Mouse (Mus musculus): Measurements from ENCODE around the gene Cer1. TPM values are rescaled to one million over a fixed set of nuclear protein-coding genes. Genes with fewer than 3 reads are reported as not detected.

Gene Cer1
- polyA plus RNA-seq, 1 experiment from 2014 or later, result 0.25 TPM

- WGBS, result 78% methylated on average over 5 of the region's 5 CpGs
- Histone ChIP-seq H3K36me3 (ENCODE audit: control insufficient read depth, insufficient read depth, low read length) (no peaks in the 10 kb centered on the region), H3K27me3 (ENCODE audit: control insufficient read depth, insufficient read depth, low read length) (no peaks in the 10 kb centered on the region), H3K9me3 (replicated peaks; ENCODE audit: control insufficient read depth, low read length) (no peaks in the 10 kb centered on the region; the same call in 1 of the 2 replicates), H3K9ac (ENCODE audit: low read length) (no peak overlapping the region), H3K27ac (ENCODE audit: low read length) (no peak overlapping the region; the same call in 1 of the 2 replicates), H3K4me3 (replicated peaks; ENCODE audit: low read length) (no peak overlapping the region), H3K4me2 (ENCODE audit: low read depth, low read length) (no peak overlapping the region), H3K4me1 (ENCODE audit: control insufficient read depth, insufficient read depth, low read length) (peaks cover 9% of the 10 kb centered on the region)
- no peak; the same call in 1 of the 2 replicates for ATAC-seq (ENCODE audit: insufficient read depth, low FRiP score)
Observed at GRCm38 (mm10) chr4:82867731-82868445, 17.1 kb downstream of the Cer1 start.

DNA sequence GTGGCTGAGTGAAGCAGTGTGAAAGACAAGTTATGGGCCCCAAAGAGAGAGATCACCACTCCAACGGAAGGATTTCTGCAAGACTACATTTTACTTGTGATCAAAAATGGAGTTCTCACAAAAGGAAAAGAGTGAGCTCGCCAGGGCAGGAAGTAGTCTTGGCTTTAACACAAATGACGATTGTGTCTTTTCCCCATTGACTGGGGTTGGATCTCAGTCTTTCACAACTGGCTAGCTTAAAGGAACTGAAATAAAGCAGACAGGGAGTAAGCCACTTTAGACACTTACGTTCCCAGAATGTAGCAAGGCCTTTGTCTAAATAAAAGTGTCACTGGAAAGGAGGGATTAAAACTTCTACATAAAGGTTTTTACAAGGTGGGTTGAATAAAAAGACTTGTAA is 17.8 kb downstream of the Cer1 start:
- no peak overlapping the region for H3K9ac ChIP-seq (ENCODE audit: low read length)
- H3K27me3 ChIP-seq (ENCODE audit: control insufficient read depth, insufficient read depth, low read length), result no peaks in the 10 kb centered on the region
- no peaks in the 10 kb centered on the region; the same call in 1 of the 2 replicates for H3K9me3 ChIP-seq (replicated peaks; ENCODE audit: control insufficient read depth, low read length)
- 43% methylated on average over 4 of the region's 4 CpGs for WGBS
- ATAC-seq (ENCODE audit: insufficient read depth, low FRiP score), result no peak
- peaks cover 1% of the 10 kb centered on the region for H3K4me1 ChIP-seq (ENCODE audit: control insufficient read depth, insufficient read depth, low read length)
- H3K36me3 ChIP-seq (ENCODE audit: control insufficient read depth, insufficient read depth, low read length), result no peaks in the 10 kb centered on the region
- H3K27ac ChIP-seq (ENCODE audit: low read length), result peak overlapping the region; percentile 57; the same call in 1 of the 2 replicates
- no peak overlapping the region for H3K4me2 ChIP-seq (ENCODE audit: low read depth, low read length)
- H3K4me3 ChIP-seq (replicated peaks; ENCODE audit: low read length), result no peak overlapping the region

DNA sequence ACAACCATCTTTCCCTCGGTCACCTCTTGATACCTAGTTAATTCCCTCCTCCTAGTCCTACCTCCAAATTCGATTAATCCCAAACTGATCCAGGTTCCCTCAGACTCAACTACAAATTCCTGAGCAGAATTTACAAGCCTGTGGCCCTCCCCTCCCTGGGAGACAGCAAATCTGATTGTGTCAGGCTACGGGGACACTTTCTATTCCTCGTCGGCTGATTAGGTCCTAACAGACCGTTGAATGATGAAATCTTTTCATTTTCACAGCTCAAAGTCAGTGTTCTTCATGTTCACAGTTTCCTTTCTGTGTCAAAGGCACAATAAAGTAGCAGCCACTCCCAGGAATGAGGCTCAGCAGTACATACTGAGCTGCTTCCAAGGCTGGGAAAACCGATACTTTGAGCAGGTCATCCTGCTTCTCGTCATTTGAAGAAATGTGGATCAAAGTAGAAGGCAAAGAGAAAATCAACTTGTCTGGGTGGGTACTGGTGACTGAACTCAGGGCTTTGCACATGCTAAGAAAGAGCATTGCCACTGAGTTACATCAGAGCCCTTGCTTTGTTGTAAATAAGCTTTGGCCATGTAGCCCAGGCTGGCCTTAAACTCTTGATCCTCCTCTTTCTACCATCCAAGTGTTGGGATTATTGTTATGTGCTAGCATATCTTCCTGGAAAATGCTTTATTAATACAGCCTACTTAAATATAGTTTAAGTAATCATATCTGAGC is 19.8 kb downstream of the Cer1 start:
- Histone ChIP-seq H3K9ac (ENCODE audit: low read length) (no peak overlapping the region), H3K4me1 (ENCODE audit: control insufficient read depth, insufficient read depth, low read length) (no peaks in the 10 kb centered on the region; the same call in 1 of the 2 replicates), H3K9me3 (replicated peaks; ENCODE audit: control insufficient read depth, low read length) (no peaks in the 10 kb centered on the region; the same call in 1 of the 2 replicates), H3K27me3 (ENCODE audit: control insufficient read depth, insufficient read depth, low read length) (no peaks in the 10 kb centered on the region), H3K36me3 (ENCODE audit: control insufficient read depth, insufficient read depth, low read length) (no peaks in the 10 kb centered on the region), H3K27ac (ENCODE audit: low read length) (no peak overlapping the region), H3K4me2 (ENCODE audit: low read depth, low read length) (no peak overlapping the region), H3K4me3 (replicated peaks; ENCODE audit: low read length) (no peak overlapping the region)
- ATAC-seq (ENCODE audit: insufficient read depth, low FRiP score), result no peak
- 76% methylated on average over 8 of the region's 8 CpGs for WGBS

DNA sequence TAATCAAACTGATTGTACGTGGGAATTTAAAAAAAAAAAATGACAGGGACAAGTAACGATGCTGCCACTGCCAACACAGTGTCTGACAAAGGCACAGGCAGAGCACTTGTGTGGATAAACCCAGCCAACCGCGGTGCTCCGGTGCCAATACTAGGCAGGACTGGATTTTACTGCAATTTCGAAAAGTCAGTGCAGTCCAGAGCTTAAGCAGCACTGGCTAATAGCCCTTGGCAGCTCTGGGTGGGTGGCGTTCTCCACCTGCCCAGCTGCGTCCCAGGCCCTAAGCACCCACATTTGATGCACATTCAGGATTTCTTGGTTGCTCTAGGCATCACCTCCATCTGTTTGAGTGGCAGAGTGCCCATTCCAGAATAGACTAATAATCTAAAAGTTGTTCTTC is 21.6 kb downstream of the Cer1 start:
- H3K9me3 ChIP-seq (replicated peaks; ENCODE audit: control insufficient read depth, low read length), result no peaks in the 10 kb centered on the region
- no peak overlapping the region for H3K4me3 ChIP-seq (replicated peaks; ENCODE audit: low read length)
- no peak overlapping the region for H3K4me2 ChIP-seq (ENCODE audit: low read depth, low read length)
- no peak for ATAC-seq (ENCODE audit: insufficient read depth, low FRiP score)
- H3K27ac ChIP-seq (ENCODE audit: low read length), result no peak overlapping the region
- no peaks in the 10 kb centered on the region for H3K36me3 ChIP-seq (ENCODE audit: control insufficient read depth, insufficient read depth, low read length)
- no peak overlapping the region for H3K9ac ChIP-seq (ENCODE audit: low read length)
- H3K4me1 ChIP-seq (ENCODE audit: control insufficient read depth, insufficient read depth, low read length), result no peaks in the 10 kb centered on the region; the same call in 1 of the 2 replicates
- WGBS, result 93% methylated on average over 8 of the region's 8 CpGs
- no peaks in the 10 kb centered on the region for H3K27me3 ChIP-seq (ENCODE audit: control insufficient read depth, insufficient read depth, low read length)

GRCm38 (mm10) chr4:82861451-82861850 is 23.5 kb downstream of the Cer1 start:
- no peaks in the 10 kb centered on the region for H3K9me3 ChIP-seq (replicated peaks; ENCODE audit: control insufficient read depth, low read length)
- ATAC-seq (ENCODE audit: insufficient read depth, low FRiP score), result no peak
- 92% methylated on average over 2 of the region's 2 CpGs for WGBS
- H3K27me3 ChIP-seq (ENCODE audit: control insufficient read depth, insufficient read depth, low read length), result no peaks in the 10 kb centered on the region
- no peaks in the 10 kb centered on the region for H3K36me3 ChIP-seq (ENCODE audit: control insufficient read depth, insufficient read depth, low read length)
- no peak overlapping the region for H3K4me3 ChIP-seq (replicated peaks; ENCODE audit: low read length)
- no peaks in the 10 kb centered on the region for H3K4me1 ChIP-seq (ENCODE audit: control insufficient read depth, insufficient read depth, low read length)
- no peak overlapping the region for H3K4me2 ChIP-seq (ENCODE audit: low read depth, low read length)
- H3K9ac ChIP-seq (ENCODE audit: low read length), result no peak overlapping the region
- no peak overlapping the region for H3K27ac ChIP-seq (ENCODE audit: low read length)

- Histone ChIP-seq H3K27me3 (ENCODE audit: control insufficient read depth, insufficient read depth, low read length) (no peaks in the 10 kb centered on the region), H3K9me3 (replicated peaks; ENCODE audit: control insufficient read depth, low read length) (no peaks in the 10 kb centered on the region), H3K9ac (ENCODE audit: low read length) (no peak overlapping the region), H3K4me1 (ENCODE audit: control insufficient read depth, insufficient read depth, low read length) (no peaks in the 10 kb centered on the region), H3K27ac (ENCODE audit: low read length) (peak overlapping the region; percentile 27; the same call in 1 of the 2 replicates), H3K4me2 (ENCODE audit: low read depth, low read length) (no peak overlapping the region), H3K36me3 (ENCODE audit: control insufficient read depth, insufficient read depth, low read length) (no peaks in the 10 kb centered on the region), H3K4me3 (replicated peaks; ENCODE audit: low read length) (no peak overlapping the region)
- 32% methylated on average over 3 of the region's 3 CpGs for WGBS
- no peak for ATAC-seq (ENCODE audit: insufficient read depth, low FRiP score)
Observed at GRCm38 (mm10) chr4:82860566-82860965, 24.4 kb downstream of the Cer1 start.

- H3K36me3 ChIP-seq (ENCODE audit: control insufficient read depth, insufficient read depth, low read length), result no peaks in the 10 kb centered on the region
- H3K4me2 ChIP-seq (ENCODE audit: low read depth, low read length), result peak within 1 kb of the TSS; percentile 54
- no peaks in the 10 kb centered on the region for H3K9me3 ChIP-seq (replicated peaks; ENCODE audit: control insufficient read depth, low read length)
- peak within 1 kb of the TSS; percentile 76 for H3K27ac ChIP-seq (ENCODE audit: low read length)
- 1% methylated on average over 82 of the region's 82 CpGs for WGBS
- H3K27me3 ChIP-seq (ENCODE audit: control insufficient read depth, insufficient read depth, low read length), result no peaks in the 10 kb centered on the region
- H3K4me3 ChIP-seq (replicated peaks; ENCODE audit: low read length), result peak within 1 kb of the TSS; percentile 74
- no peaks in the 10 kb centered on the region for H3K4me1 ChIP-seq (ENCODE audit: control insufficient read depth, insufficient read depth, low read length)
- peak; percentile 95 for ATAC-seq (ENCODE audit: insufficient read depth, low FRiP score)
- H3K9ac ChIP-seq (ENCODE audit: low read length), result peak within 1 kb of the TSS; percentile 86
Observed at GRCm38 (mm10) chr4:82859131-82860125, 25.5 kb downstream of the Cer1 start, which contains the start of gene Zdhhc21. TSS of gene Zdhhc21 (minus strand) at chr4:82859958.

DNA sequence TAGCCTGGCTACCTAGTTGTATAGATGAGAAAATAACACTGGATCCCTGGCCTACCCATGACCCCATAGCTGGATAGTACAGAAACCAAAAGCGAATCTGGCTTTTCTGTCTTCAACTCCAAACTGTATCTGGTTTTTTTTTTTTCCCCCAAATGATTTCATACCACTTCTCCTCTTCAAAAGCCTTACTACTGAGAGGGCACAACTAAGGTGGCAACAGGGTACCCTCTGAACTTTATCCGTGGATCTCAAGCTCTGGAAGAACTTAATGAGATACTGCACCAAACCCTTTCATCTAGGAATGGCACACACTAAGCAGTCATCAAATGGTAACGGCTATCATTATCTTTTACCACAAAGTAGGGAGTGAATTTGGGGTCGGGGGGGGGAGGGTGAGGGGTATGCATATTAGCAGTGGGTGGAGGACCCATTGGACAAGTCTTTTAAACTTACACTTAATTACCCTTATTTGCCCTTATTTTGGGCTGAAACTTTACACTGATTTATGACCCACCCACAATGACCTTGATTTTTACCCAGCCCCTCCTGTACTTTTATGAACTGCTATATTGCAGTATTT is 26.4 kb downstream of the Cer1 start:
- no peaks in the 10 kb centered on the region for H3K4me1 ChIP-seq (ENCODE audit: control insufficient read depth, insufficient read depth, low read length)
- no peaks in the 10 kb centered on the region for H3K9me3 ChIP-seq (replicated peaks; ENCODE audit: control insufficient read depth, low read length)
- peak overlapping the region; percentile 54 for H3K4me2 ChIP-seq (ENCODE audit: low read depth, low read length)
- H3K27ac ChIP-seq (ENCODE audit: low read length), result no peak overlapping the region
- no peaks in the 10 kb centered on the region for H3K27me3 ChIP-seq (ENCODE audit: control insufficient read depth, insufficient read depth, low read length)
- H3K4me3 ChIP-seq (replicated peaks; ENCODE audit: low read length), result peak overlapping the region; percentile 74
- H3K9ac ChIP-seq (ENCODE audit: low read length), result peak overlapping the region; percentile 86; the same call in 1 of the 2 replicates
- no peak for ATAC-seq (ENCODE audit: insufficient read depth, low FRiP score)
- no peaks in the 10 kb centered on the region for H3K36me3 ChIP-seq (ENCODE audit: control insufficient read depth, insufficient read depth, low read length)
- WGBS, result 30% methylated on average over 4 of the region's 4 CpGs

Measured in stomach, embryonic 16.5 days (tissue).